Mouse (Mus musculus) kidney, embryonic 16.5 days (tissue): Measurements from ENCODE around the gene Coa7. TPM values are rescaled to one million over a fixed set of nuclear protein-coding genes. Genes with fewer than 3 reads are reported as not detected.
"Not testable (repeated sequence)": the region's sequence is repeated elsewhere in the genome, so short reads cannot be mapped to it uniquely, and the experiment has no call there.

Experiments used
- ATAC-seq: fragments of 200-750 bp; cut with Nextera tagmentation; 2 replicates; pipeline ENCODE4 v1.8.0; 2017; ENCODE audit warnings: moderate TSS enrichment; ENCODE audit not compliant: low FRiP score, low TSS enrichment
- H3K27ac ChIP-seq: fragments of 300-500 bp; sonication (generic); 2 replicates; pipeline ENCODE4 v1.5.1; 2014; ENCODE audit warnings: low read length
- H3K27me3 ChIP-seq: fragments of 300-500 bp; sonication (generic); 2 replicates; pipeline ENCODE4 v1.6.1; 2014; ENCODE audit warnings: low read length, control low read depth, mixed read lengths; ENCODE audit not compliant: insufficient read depth
- H3K36me3 ChIP-seq: fragments of 300-500 bp; sonication (generic); 2 replicates; pipeline ENCODE4 v1.6.1; 2014; ENCODE audit warnings: low read length, control low read depth, mixed read lengths; ENCODE audit not compliant: insufficient read depth
- H3K4me1 ChIP-seq: fragments of 300-500 bp; sonication (generic); 2 replicates; pipeline ENCODE4 v1.6.1; 2014; ENCODE audit warnings: low read length, control low read depth, mixed read lengths; ENCODE audit not compliant: insufficient read depth
- H3K4me2 ChIP-seq: fragments of 300-500 bp; sonication (generic); replicated peaks from 2 replicates; pipeline ENCODE4 v1.6.1; 2014; ENCODE audit warnings: low read depth, low read length
- H3K4me3 ChIP-seq: fragments of 300-500 bp; sonication (generic); 2 replicates; pipeline ENCODE4 v1.5.1; 2014; ENCODE audit warnings: mild to moderate bottlenecking, low read length
- H3K9ac ChIP-seq: fragments of 300-500 bp; sonication (generic); replicated peaks from 2 replicates; pipeline ENCODE4 v1.6.1; 2014; ENCODE audit warnings: low read length
- H3K9me3 ChIP-seq: fragments of 300-500 bp; sonication (generic); 2 replicates; pipeline ENCODE4 v1.6.1; 2016; ENCODE audit warnings: low read length, control low read depth
- WGBS: fragments of 180-500 bp; shearing (Covaris S2); extraction: QIAGEN DNeasy Blood & Tissue Kit; methylation state at CpG from one replicate; pipeline ENCODE4 v1.1.7; 2014; 5-methylcytosine and 5-hydroxymethylcytosine counted together
- polyA plus RNA-seq: library from polyadenylated mRNA; unstranded; fragments of >200 nt; fragmentation: Nextera tagmentation; extraction: Ambion mirVana; gene quantifications from 2 replicates; pipeline ENCODE4 v1.2.1, GENCODE M21; 2015

The Coa7 gene
- polyA plus RNA-seq, 1 experiment from 2014 or later = 52.9 TPM

DNA sequence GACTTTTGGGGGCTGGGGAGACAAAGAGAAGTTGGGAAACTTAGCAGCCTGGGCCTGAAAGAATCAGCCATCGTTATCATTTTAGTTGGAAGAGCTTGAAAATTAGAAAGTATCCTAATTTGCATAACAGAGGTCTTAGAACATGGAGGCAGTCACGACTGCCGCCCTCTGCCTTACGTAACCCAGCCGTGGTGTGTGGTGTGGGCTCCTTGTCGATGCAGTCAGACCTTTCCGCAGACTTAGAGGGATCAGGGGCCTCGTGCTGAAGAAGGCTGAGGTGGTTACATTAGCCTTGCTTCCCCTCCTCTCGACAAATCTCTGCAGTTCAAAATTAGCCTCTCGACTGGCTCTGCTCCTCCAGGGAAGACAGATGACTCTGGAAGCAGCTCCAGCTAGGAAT lies 10.9 kb downstream of the Coa7 start:
- H3K9me3 ChIP-seq = no peaks in the 10 kb centered on the region
- H3K27ac ChIP-seq = no peak overlapping the region
- H3K27me3 ChIP-seq = no peaks in the 10 kb centered on the region
- WGBS = 73% methylated on average over 10 of the region's 10 CpGs
- 0 out of 2 replicates have a peak overlapping the region, but pooled peaks have one; percentile 22 for H3K9ac ChIP-seq
- peaks cover 36% of the 10 kb centered on the region for H3K36me3 ChIP-seq
- H3K4me2 ChIP-seq = no peak overlapping the region
- no peak for ATAC-seq
- H3K4me1 ChIP-seq = no peaks in the 10 kb centered on the region
- H3K4me3 ChIP-seq = no peak overlapping the region

GRCm38 (mm10) chr4:108339277-108339690 lies 11.3 kb downstream of the Coa7 start:
- Histone ChIP-seq H3K36me3 (peaks cover 35% of the 10 kb centered on the region), H3K4me1 (peaks cover 2% of the 10 kb centered on the region; the same call in 1 of the 2 replicates), H3K27ac (no peak overlapping the region), H3K4me3 (no peak overlapping the region), H3K9ac (no peak overlapping the region), H3K4me2 (no peak overlapping the region), H3K9me3 (no peaks in the 10 kb centered on the region), H3K27me3 (no peaks in the 10 kb centered on the region)
- 24% methylated on average over 4 of the region's 4 CpGs for WGBS
- ATAC-seq = peak; percentile 73

- 6% methylated on average over 7 of the region's 7 CpGs for WGBS
- ATAC-seq = peak; percentile 33; the same call in 1 of the 2 replicates
- Histone ChIP-seq H3K4me2 (peak overlapping the region; percentile 26; the same call in 1 of the 2 replicates), H3K4me1 (peaks cover 37% of the 10 kb centered on the region), H3K27ac (peak overlapping the region; percentile 81), H3K4me3 (no peak overlapping the region), H3K36me3 (0 out of 2 replicates have a peak, but pooled peaks cover 3% of the 10 kb centered on the region), H3K27me3 (no peaks in the 10 kb centered on the region), H3K9me3 (no peaks in the 10 kb centered on the region), H3K9ac (peak overlapping the region; percentile 36; the same call in 1 of the 2 replicates)
Measured at GRCm38 (mm10) chr4:108344631-108345083, 16.7 kb downstream of the Coa7 start.

GRCm38 (mm10) chr4:108345826-108346225 lies 17.9 kb downstream of the Coa7 start:
- 26% methylated on average over 5 of the region's 5 CpGs for WGBS
- H3K27me3 ChIP-seq = no peaks in the 10 kb centered on the region
- peak overlapping the region; percentile 72; the same call in 1 of the 2 replicates for H3K27ac ChIP-seq
- H3K4me2 ChIP-seq = no peak overlapping the region
- ATAC-seq = no peak
- H3K36me3 ChIP-seq = no peaks in the 10 kb centered on the region
- no peak overlapping the region for H3K4me3 ChIP-seq
- no peaks in the 10 kb centered on the region for H3K9me3 ChIP-seq
- H3K4me1 ChIP-seq = peaks cover 49% of the 10 kb centered on the region
- no peak overlapping the region for H3K9ac ChIP-seq

DNA sequence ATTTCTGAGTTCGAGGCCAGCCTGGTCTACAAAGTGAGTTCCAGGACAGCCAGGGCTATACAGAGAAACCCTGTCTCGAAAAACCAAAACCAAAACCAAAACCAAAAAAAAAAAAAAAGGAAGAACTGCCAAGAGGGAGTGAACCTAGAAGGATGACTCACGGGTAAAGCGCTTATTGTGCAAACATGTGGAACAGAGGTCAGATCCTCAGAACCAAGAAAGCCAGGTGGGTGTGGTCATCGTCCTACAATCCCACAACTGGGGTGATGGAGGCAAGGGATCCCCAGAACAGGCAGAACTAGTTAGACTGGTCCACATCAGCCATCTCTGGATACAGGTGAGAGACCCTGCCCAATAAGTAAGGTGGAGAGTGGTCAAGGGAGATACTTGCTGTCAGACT lies 19.2 kb downstream of the Coa7 start:
- no peaks in the 10 kb centered on the region for H3K9me3 ChIP-seq
- ATAC-seq = peak; percentile 10; the same call in 1 of the 2 replicates
- peaks cover 56% of the 10 kb centered on the region for H3K4me1 ChIP-seq
- no peak overlapping the region for H3K4me3 ChIP-seq
- 0 out of 2 replicates have a peak overlapping the region, but pooled peaks have one; percentile 3 for H3K27ac ChIP-seq
- no peak overlapping the region for H3K9ac ChIP-seq
- H3K27me3 ChIP-seq = no peaks in the 10 kb centered on the region
- WGBS = 77% methylated on average over 5 of the region's 5 CpGs
- H3K4me2 ChIP-seq = no peak overlapping the region
- no peaks in the 10 kb centered on the region for H3K36me3 ChIP-seq

- Histone ChIP-seq H3K4me2 (no peak overlapping the region), H3K4me1 (peaks cover 56% of the 10 kb centered on the region), H3K36me3 (no peaks in the 10 kb centered on the region), H3K4me3 (no peak overlapping the region), H3K9ac (peak overlapping the region; percentile 42; the same call in 1 of the 2 replicates), H3K27ac (peak overlapping the region; percentile 58), H3K27me3 (no peaks in the 10 kb centered on the region), H3K9me3 (no peaks in the 10 kb centered on the region)
- no peak for ATAC-seq
- WGBS = 40% methylated on average over 5 of the region's 5 CpGs
Measured at GRCm38 (mm10) chr4:108348256-108348875, 20.4 kb downstream of the Coa7 start.

- Histone ChIP-seq H3K9me3 (no peaks in the 10 kb centered on the region), H3K9ac (no peak overlapping the region), H3K4me2 (no peak overlapping the region), H3K4me3 (no peak overlapping the region), H3K4me1 (peaks cover 56% of the 10 kb centered on the region), H3K27ac (peak overlapping the region; percentile 58), H3K27me3 (no peaks in the 10 kb centered on the region), H3K36me3 (no peaks in the 10 kb centered on the region)
- ATAC-seq = no peak
- WGBS = 74% methylated on average over 3 of the region's 3 CpGs
Measured at GRCm38 (mm10) chr4:108349064-108349463, 21.1 kb downstream of the Coa7 start.

DNA sequence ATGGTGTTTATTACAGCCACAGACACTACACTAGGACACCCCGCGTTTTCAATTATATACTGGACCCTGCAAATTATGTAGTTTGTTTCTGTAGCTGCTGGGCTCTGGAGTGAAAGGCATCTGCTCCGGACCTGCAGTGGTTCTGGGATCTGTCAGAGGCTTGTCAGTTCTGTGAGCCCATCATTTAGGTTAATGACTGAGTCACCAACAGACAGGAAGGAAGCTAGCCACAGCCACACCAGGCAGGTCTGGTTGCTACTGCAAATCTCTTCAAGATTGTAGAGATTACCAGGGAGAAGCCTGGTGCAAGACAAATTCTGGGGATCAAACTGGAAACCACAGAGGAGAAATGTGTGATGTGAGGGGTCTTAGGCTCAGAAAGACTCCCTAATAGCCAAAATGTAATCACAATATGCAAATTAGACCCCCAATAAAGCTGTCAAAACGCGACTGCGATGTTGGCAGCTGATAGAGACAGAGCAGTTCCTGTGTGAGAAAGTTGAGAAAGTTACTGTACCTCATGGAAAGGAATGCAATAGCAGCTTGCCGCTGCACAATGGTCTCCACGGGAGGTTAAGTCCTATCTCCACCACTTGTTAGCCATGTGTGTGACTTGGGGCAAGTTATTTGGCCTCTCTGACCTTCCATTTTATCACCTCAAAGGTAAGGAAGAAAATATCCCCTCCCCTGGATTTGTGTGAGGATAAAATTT lies 22.1 kb downstream of the Coa7 start:
- Histone ChIP-seq H3K27ac (peak overlapping the region; percentile 83), H3K4me3 (no peak overlapping the region), H3K36me3 (no peaks in the 10 kb centered on the region), H3K27me3 (no peaks in the 10 kb centered on the region), H3K9me3 (no peaks in the 10 kb centered on the region), H3K4me2 (no peak overlapping the region), H3K9ac (peak overlapping the region; percentile 29; the same call in 1 of the 2 replicates), H3K4me1 (peaks cover 48% of the 10 kb centered on the region)
- WGBS = 16% methylated on average over 8 of the region's 8 CpGs
- no peak for ATAC-seq

GRCm38 (mm10) chr4:108350819-108351218 lies 22.9 kb downstream of the Coa7 start:
- Histone ChIP-seq H3K4me3 (no peak overlapping the region), H3K36me3 (no peaks in the 10 kb centered on the region), H3K4me2 (no peak overlapping the region), H3K9me3 (no peaks in the 10 kb centered on the region), H3K9ac (0 out of 2 replicates have a peak overlapping the region, but pooled peaks have one; percentile 27), H3K27me3 (no peaks in the 10 kb centered on the region), H3K27ac (peak overlapping the region; percentile 83), H3K4me1 (peaks cover 48% of the 10 kb centered on the region)
- ATAC-seq = peak; percentile 88
- 4% methylated on average over 8 of the region's 8 CpGs for WGBS

DNA sequence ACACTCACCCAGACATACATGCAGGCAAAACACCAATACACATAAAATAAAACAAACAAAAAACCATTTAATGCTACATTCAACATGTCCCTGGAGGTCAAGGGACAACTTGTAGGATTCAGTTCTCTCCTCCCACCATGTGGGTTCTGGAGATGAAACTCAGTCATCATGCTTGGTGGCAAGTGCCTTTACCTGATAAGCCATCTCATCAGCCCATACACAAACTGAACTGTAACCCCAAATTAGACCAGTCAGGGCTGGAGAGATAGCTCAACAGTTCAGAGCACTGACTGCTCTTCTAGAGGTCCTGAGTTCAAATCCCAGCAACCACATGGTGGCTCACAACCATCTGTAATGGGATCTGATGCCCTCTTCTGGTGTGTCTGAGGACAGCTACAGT lies 25.7 kb downstream of the Coa7 start:
- ATAC-seq, H3K36me3 ChIP-seq, H3K9ac ChIP-seq, H3K9me3 ChIP-seq, H3K4me3 ChIP-seq, H3K27ac ChIP-seq, H3K4me2 ChIP-seq, H3K27me3 ChIP-seq: not testable (repeated sequence)
- peaks cover 44% of the 10 kb centered on the region for H3K4me1 ChIP-seq
